Mouse (Mus musculus) bone marrow macrophage, adult 2 months (primary cell): ENCODE results near the gene 5330417C22Rik. TPM values are rescaled to one million over a fixed set of nuclear protein-coding genes. Genes with fewer than 3 reads are reported as not detected.

Experiments used
- H3K27ac ChIP-seq: 2 replicates; pipeline ENCODE4 v1.5.1; 2012; ENCODE audit warnings: low read depth, low read length; ENCODE audit not compliant: insufficient read depth
- H3K4me1 ChIP-seq: 2 replicates; pipeline ENCODE4 v1.6.1; 2012; ENCODE audit warnings: low read length; ENCODE audit not compliant: control insufficient read depth, insufficient read depth
- H3K4me3 ChIP-seq: 2 replicates; pipeline ENCODE4 v1.5.1; 2012; ENCODE audit warnings: mild to moderate bottlenecking, low read length, moderate library complexity; ENCODE audit not compliant: insufficient read depth
- CTCF ChIP-seq: IDR thresholded peaks from 2 replicates; pipeline ENCODE4 v1.5.1; 2012; ENCODE audit warnings: low read depth, mild to moderate bottlenecking, low read length, moderate library complexity
- POLR2A ChIP-seq: IDR thresholded peaks from 2 replicates; pipeline ENCODE4 v1.6.1; 2012; ENCODE audit warnings: mild to moderate bottlenecking, low read depth, low read length, borderline replicate concordance
- polyA plus RNA-seq: library from polyadenylated mRNA; stranded (reverse); fragments of >200 nt; gene quantifications from 2 replicates; pipeline ENCODE4 v1.2.4, GENCODE M21; 2012; ENCODE audit not compliant: missing spikeins, insufficient read depth, insufficient read length

5330417C22Rik gene
- polyA plus RNA-seq, 1 experiment, result not detected

DNA sequence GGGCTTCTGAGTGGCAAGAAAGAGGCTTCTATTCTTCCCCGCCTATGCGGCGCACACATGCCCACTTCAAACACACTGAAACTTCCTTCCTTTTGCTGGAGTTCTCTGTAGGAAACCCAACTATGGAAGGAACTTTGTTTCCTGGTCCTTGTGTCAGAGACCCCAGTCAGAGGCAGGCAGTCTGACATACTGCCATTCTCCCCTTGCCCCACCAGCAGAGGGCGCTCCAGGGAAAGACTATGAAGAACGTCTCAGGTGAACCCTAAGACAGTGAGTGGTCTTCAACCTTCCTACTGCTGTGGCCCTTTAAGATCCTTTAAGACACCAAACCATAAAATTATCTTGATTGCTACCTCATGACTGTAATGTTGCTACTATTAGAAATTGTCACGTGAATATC lies 69.9 kb downstream of the 5330417C22Rik start:
- Histone ChIP-seq H3K27ac (no peak overlapping the region), H3K4me3 (no peak overlapping the region), H3K4me1 (no peaks in the 10 kb centered on the region)
- peak; percentile 90 for TF ChIP-seq CTCF
- no peak for TF ChIP-seq POLR2A

DNA sequence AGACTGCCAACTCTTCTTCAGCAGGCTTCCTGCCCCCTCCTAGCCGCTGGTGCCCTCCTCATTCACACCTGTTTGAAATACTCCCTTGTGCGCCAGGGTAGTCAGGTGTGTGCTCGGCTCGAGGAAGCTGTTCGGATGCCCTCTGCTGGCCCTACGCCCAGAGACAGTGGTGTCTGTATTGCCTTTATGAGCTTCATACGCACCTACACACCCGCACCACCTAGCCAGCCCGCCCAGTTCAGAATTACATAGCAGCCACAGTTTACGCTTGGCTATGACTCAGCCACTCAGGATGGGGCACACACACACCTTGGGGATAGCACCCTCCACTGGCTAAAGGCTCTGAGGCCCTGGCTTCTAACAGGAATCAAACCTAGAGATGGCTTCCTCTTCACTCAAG lies 77.5 kb downstream of the 5330417C22Rik start:
- no peak for TF ChIP-seq CTCF
- TF ChIP-seq POLR2A, result no peak
- no peaks in the 10 kb centered on the region for H3K4me1 ChIP-seq
- no peak overlapping the region for H3K4me3 ChIP-seq
- H3K27ac ChIP-seq, result no peak overlapping the region

DNA sequence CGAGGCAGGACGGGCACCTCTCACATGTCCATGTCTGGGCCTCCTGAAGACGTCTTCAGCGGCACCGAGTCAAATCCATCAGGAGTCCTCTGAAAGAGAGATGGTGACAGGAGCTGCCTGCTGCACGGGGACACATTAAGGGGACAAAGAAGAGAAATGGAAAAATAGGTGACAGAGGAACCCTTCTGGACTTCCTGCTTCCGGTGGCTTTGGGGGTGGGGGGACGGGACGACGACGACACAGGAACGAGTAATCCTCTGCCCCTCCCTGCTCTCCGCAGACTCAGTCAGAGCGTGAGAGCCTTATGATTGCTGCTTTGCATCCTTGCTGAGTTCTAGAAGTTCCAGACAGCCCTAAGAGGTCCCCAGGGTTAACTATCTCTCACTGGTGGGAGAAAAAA lies 78.0 kb downstream of the 5330417C22Rik start:
- Histone ChIP-seq H3K4me1 (no peaks in the 10 kb centered on the region), H3K4me3 (no peak overlapping the region), H3K27ac (no peak overlapping the region)
- TF ChIP-seq POLR2A (no peak), CTCF (no peak)

DNA sequence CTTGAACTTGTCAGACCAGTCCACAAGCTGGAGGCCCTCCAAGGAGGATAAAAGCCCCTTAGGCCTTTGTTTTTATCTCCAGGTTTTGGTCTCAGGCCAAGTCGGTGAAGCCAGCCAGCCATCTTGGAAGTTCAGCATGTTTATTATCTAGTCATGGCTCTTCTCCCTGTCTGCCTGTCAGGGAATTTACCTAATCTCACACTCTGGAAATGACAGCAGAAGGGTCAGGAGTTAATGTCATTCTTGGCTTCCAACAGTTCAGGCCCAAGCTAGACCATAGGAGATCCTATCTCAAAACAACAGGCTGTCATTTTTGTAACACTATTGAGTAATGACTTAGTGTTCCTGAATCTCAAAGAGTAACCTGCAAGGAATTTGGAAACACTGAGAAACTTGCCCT lies 82.2 kb downstream of the 5330417C22Rik start:
- no peak overlapping the region for H3K4me3 ChIP-seq
- no peaks in the 10 kb centered on the region for H3K4me1 ChIP-seq
- TF ChIP-seq CTCF, result no peak
- no peak for TF ChIP-seq POLR2A
- H3K27ac ChIP-seq, result no peak overlapping the region

DNA sequence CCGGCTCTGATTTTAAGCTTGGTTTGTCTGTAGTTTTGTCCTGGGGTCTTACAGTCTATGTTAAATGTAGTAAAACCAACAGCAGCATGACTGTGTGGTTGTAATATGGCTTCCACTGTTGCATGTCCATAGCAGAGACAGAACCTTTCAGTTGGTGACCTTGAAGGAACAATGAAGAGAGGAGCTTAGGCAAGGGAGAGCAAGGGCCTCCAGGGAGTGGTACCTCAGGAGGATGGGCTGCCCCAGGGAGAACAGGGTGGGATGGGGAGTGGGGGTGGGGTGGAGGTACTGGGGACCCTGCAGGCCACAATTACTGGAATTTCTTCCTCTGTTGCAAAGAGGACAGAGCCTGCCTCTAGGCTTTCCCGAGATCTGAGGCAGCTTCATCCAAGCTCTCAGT lies 84.4 kb downstream of the 5330417C22Rik start:
- no peaks in the 10 kb centered on the region for H3K4me1 ChIP-seq
- TF ChIP-seq CTCF (no peak), POLR2A (no peak)
- H3K4me3 ChIP-seq, result no peak overlapping the region
- H3K27ac ChIP-seq, result no peak overlapping the region

DNA sequence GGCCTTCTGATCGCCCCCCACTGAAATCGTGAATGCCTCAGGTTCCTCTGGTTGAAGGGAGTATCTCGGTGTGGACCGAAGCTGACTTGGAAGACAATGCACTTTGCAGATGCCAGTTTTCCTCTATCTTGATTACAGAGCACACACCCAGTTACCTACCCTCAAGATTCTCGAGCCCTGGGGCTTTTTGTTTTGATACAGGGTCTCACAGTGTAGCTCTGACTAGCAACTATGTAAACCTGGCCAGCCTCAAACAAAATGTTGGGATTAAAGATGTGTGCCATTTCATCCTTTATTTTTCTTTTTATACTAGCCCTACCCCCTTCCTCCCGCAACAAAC lies 91.0 kb downstream of the 5330417C22Rik start:
- H3K4me1 ChIP-seq, result peaks cover 26% of the 10 kb centered on the region
- TF ChIP-seq POLR2A (no peak; the same call in 1 of the 2 replicates), CTCF (no peak)
- 0 out of 2 replicates have a peak overlapping the region, but pooled peaks have one; percentile 31 for H3K27ac ChIP-seq
- H3K4me3 ChIP-seq, result peak overlapping the region; percentile 88

DNA sequence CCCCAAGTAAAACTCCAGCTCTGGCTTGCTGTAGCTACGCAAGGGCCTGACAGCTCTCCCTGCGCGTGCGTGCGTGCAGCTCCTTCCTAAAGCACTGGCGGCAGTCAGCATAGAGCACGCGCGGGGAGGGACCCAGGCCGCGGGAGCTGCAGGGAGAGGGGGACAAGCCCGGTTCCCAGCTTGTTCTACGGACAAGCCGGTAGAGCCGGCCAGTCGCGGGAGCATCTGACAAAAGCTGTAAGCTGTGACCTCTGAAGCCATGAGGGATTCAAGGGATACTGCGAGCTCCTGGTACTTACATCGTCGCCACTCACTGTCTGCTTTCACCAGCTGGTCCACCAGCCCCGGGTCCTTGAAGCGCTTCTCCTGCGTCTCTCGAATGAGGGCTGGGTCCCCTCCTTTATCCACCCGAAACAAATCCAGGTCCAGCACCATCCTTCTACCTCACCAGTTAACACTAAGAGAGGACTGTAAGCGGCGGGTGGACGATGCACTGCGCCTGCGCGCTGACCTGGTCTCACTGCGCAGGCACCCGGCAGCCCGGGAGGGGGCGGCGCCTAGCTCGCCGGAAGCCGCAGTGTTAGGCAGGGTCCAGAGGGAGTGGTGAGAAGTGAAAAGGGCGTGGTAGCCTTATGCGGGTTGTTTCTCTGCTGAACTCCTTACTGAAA lies 91.5 kb downstream of the 5330417C22Rik start, which contains the start of gene Sars:
Gene Sars (minus strand): TSS at position 512 of the 668 bp plus-strand sequence.
- H3K27ac ChIP-seq, result peak within 1 kb of the TSS; percentile 66
- TF ChIP-seq POLR2A, result no peak
- no peak for TF ChIP-seq CTCF
- H3K4me3 ChIP-seq, result peak within 1 kb of the TSS; percentile 88
- H3K4me1 ChIP-seq, result peaks cover 26% of the 10 kb centered on the region

DNA sequence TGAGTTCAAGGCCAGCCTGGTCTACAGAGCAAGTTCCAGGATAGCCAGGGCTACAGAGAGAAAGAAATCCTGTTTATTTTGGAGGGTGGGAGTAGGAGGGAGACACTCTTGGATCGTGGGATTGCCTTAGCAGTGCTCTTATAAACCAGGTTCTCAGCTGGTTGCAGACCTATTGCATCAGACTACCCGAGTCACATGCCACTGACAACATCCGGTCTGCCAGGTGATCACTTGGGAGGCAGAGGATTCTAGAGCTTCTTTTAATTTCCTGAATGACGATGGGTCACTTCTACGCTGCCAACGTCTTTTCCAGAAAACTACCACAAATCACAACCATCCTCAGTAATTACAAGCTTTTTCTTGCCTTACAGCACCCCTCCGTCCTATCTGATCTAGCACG lies 92.3 kb downstream of the 5330417C22Rik start:
- TF ChIP-seq POLR2A (no peak), CTCF (no peak)
- H3K4me1 ChIP-seq, result peaks cover 27% of the 10 kb centered on the region

DNA sequence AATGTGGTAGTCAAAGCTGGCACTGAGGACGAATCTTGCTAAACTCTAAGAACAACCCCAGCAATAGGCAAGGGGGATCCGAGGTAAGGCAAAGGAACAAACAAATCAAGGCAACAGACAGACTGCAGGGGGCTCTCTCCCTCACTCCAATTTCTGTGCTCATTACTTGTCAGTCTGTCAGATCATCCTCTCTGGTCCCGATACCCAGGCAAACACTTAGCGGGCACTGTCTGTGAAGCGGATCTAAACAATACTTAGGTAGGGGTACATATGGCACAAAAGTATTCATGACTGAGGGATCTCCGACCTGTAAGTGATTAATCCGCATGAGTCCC lies 100.0 kb downstream of the 5330417C22Rik start:
- no peak overlapping the region for H3K4me3 ChIP-seq
- peaks cover 21% of the 10 kb centered on the region for H3K4me1 ChIP-seq
- peak overlapping the region; percentile 15; the same call in 1 of the 2 replicates for H3K27ac ChIP-seq
- TF ChIP-seq POLR2A (no peak), CTCF (no peak)

More for the DNA sequence above, 92.3 kb downstream of the 5330417C22Rik start:
- peak overlapping the region; percentile 88 for H3K4me3 ChIP-seq
- H3K27ac ChIP-seq, result peak overlapping the region; percentile 66

DNA sequence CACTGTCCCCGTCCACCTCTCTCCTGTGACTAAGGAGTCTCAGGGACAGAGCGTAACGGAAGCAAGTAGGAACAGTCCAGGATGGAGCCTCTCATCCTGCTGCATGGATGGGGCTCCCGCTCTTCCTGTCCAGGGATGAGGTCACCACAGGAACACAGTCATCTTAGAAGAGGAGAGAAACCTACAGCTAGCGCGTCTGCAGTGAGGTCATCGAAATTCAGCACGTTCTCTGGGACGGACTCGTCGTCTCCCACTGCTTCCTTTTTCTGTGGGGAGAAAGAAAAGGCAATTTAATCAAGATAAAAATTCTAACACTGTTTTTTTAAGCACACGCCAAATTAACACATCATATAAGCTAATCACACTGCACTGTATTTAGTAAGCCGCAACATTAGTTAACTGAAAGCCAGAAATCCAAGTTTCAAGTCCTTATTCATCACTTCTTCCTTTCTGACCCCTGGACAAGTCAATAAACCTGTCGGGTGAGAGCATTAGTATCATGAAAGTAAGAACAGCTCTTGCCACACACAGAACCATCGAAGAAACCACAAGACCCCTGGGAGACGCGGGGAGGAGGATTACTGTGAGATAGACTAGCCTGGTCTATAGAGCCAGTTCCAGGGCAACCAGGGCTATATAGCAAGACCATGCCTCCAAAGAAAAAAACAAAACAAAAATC lies 100.5 kb downstream of the 5330417C22Rik start:
- Histone ChIP-seq H3K4me3 (no peak overlapping the region), H3K4me1 (peaks cover 19% of the 10 kb centered on the region), H3K27ac (peak overlapping the region; percentile 15)
- TF ChIP-seq CTCF, result no peak
- TF ChIP-seq POLR2A, result no peak
